Mouse (Mus musculus) heart, postnatal 0 days (tissue): ENCODE measurements around the gene Specc1l.

Experiments
- CTCF ChIP-seq: IDR thresholded peaks from 2 replicates; pipeline ENCODE4 v1.5.1; 2016; ENCODE audit warnings: antibody characterized with exemption, control low read depth, low read depth
- EP300 ChIP-seq: IDR thresholded peaks from 2 replicates; pipeline ENCODE4 v1.6.1; 2016; ENCODE audit warnings: antibody characterized with exemption, low read depth

DNA sequence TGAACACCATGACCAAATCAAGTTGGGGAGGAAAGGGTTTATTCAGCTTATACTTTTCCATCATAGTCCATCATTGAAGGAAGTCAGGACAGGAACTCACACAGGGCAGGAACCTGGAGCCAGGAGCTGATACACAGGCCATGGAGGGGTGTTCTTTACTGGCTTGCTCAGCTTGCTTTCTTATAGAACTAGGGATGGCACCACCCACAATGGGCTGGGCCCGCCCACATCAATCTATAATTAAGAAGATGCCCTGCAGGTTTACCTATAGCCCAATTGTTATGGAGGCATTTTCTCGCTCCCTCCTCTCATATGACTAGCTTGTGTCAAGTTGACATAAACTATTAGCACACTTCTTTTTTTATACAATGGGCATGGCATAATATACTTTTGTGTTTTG, 25.3 kb downstream of the Specc1l start:
- TF ChIP-seq CTCF = no peak
- TF ChIP-seq EP300 = no peak
